18 mouse cellular contexts compared by ENCODE assay signal in the genomic region with DNA sequence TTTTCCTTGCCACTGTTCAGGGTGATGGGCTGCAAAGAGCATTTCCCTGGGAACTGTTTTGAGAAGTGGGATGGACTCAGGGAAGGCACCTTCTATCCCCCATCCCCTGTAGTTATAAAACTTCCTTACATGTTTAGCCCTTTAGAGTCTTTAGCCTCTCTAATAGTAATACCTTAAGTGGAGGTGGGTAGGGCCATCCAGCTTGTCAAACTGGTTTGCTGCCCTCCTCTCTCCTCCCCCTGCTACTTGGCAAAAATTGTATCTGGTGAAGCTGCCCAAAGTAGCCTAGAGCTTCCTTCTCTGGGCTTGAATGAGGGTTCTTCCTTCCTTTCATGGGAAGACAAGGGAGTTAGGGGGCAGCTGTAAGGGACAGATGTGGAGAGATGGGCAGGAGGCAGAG. TPM values are rescaled to one million over a fixed set of nuclear protein-coding genes. Genes with fewer than 3 reads are reported as not detected.
A peak's percentile ranks its signal among the peaks of the same experiment; 100 is the strongest.
DNase-seq lines count a peak whose midpoint lies in the region; ATAC-seq and TF ChIP-seq lines count a peak whose summit lies in the region.
"Had no signal": no experiment of that assay in that cellular context is flagged by ENCODE, and none has a peak within 500 bp of the region (broad histone marks: within the 10 kb centered on the region; RNA-seq: fewer than 3 reads in every experiment).

No protein-coding gene starts in this region.

- no peak for DNase-seq in heart, postnatal 0 days (ENCODE audit: low spot score)
- no peak for DNase-seq in heart, postnatal 25 days (ENCODE audit: low spot score)
- DNase-seq in embryonic facial prominence, embryonic 14.5 days (ENCODE audit: low spot score) = peak; percentile 42
- DNase-seq in kidney, adult 2 months = peak; percentile 47
- DNase-seq in forebrain, embryonic 14.5 days (ENCODE audit: low spot score) = no peak
- no peak for DNase-seq in left cerebral cortex, postnatal 25 days (ENCODE audit: low spot score in 2 of 2)
- DNase-seq in frontal cortex, postnatal 14 days (ENCODE audit: low spot score in 2 of 2) = no peak
- DNase-seq: adrenal gland, postnatal 36 days; cerebellum, adult 9-10 months; retina, postnatal 1 day; thymus, postnatal 14 days had no signal

- H3K4me1 ChIP-seq in heart, postnatal 0 days (ENCODE audit: control insufficient read depth, insufficient read depth) = peaks cover 26% of the 10 kb centered on the region
- H3K4me1 ChIP-seq in embryonic facial prominence, embryonic 14.5 days (ENCODE audit: control insufficient read depth, insufficient read depth, low read length) = no peaks in the 10 kb centered on the region
- H3K4me1 ChIP-seq in kidney, adult 2 months (ENCODE audit: control insufficient read depth, insufficient read depth, low read length) = peaks cover 9% of the 10 kb centered on the region
- H3K4me1 ChIP-seq in lung, embryonic 16.5 days (replicated peaks; ENCODE audit: control insufficient read depth, insufficient read depth, low read length) = peaks cover 17% of the 10 kb centered on the region
- H3K4me1 ChIP-seq in forebrain, embryonic 14.5 days (ENCODE audit: control insufficient read depth, insufficient read depth, low read length) = peaks cover 3% of the 10 kb centered on the region; the same call in 1 of the 2 replicates

- H3K27ac ChIP-seq in heart, postnatal 0 days (ENCODE audit: low read depth) = peak overlapping the region; percentile 75
- H3K27ac ChIP-seq in embryonic facial prominence, embryonic 14.5 days (replicated peaks; ENCODE audit: low read depth, low read length) = no peak overlapping the region; the same call in 1 of the 2 replicates
- no peak overlapping the region for H3K27ac ChIP-seq in kidney, adult 2 months (ENCODE audit: insufficient read depth, low read depth, low read length)
- H3K27ac ChIP-seq in lung, embryonic 16.5 days (ENCODE audit: low read length) = peak overlapping the region; percentile 75
- H3K27ac ChIP-seq in forebrain, embryonic 14.5 days (ENCODE audit: low read depth, low read length) = no peak overlapping the region
- H3K27ac ChIP-seq: forebrain, embryonic 15.5 days; hindbrain, postnatal 0 days; limb, embryonic 12.5 days; midbrain, embryonic 12.5 days had no signal

- no peaks in the 10 kb centered on the region for H3K9me3 ChIP-seq in heart, postnatal 0 days (replicated peaks; ENCODE audit: control insufficient read depth, low read length)
- H3K9me3 ChIP-seq in embryonic facial prominence, embryonic 14.5 days (ENCODE audit: control insufficient read depth, low read length) = no peaks in the 10 kb centered on the region
- no peaks in the 10 kb centered on the region for H3K9me3 ChIP-seq in lung, embryonic 16.5 days (ENCODE audit: control insufficient read depth, low read length)
- no peaks in the 10 kb centered on the region for H3K9me3 ChIP-seq in forebrain, embryonic 14.5 days (replicated peaks; ENCODE audit: control insufficient read depth, low read length)
- H3K9me3 ChIP-seq: forebrain, embryonic 15.5 days; limb, embryonic 12.5 days; midbrain, embryonic 12.5 days had no signal

- ATAC-seq in heart, postnatal 0 days (ENCODE audit: insufficient read depth, low read depth) = no peak
- ATAC-seq in embryonic facial prominence, embryonic 14.5 days (ENCODE audit: low read depth) = peak; percentile 44; the same call in 1 of the 2 replicates
- peak; percentile 51 for ATAC-seq in lung, embryonic 16.5 days (ENCODE audit: low read depth)
- ATAC-seq in forebrain, embryonic 14.5 days = no peak
- ATAC-seq: forebrain, embryonic 15.5 days; hindbrain, postnatal 0 days had no signal

- no peak for TF ChIP-seq POLR2A in kidney, adult 2 months (IDR thresholded peaks at IDR 0.05; ENCODE audit: low read depth, low read length)

- no peaks in the 10 kb centered on the region for H3K36me3 ChIP-seq in heart, postnatal 0 days (replicated peaks; ENCODE audit: control insufficient read depth, insufficient read depth, low read length)
- no peaks in the 10 kb centered on the region for H3K36me3 ChIP-seq in embryonic facial prominence, embryonic 14.5 days (ENCODE audit: control insufficient read depth, insufficient read depth, low read length)
- no peaks in the 10 kb centered on the region for H3K36me3 ChIP-seq in kidney, adult 2 months (ENCODE audit: control insufficient read depth, insufficient read depth, low read length)
- no peaks in the 10 kb centered on the region for H3K36me3 ChIP-seq in lung, embryonic 16.5 days (ENCODE audit: control insufficient read depth, insufficient read depth, low read length)
- H3K36me3 ChIP-seq in forebrain, embryonic 14.5 days (ENCODE audit: control insufficient read depth, insufficient read depth, low read length) = no peaks in the 10 kb centered on the region
- H3K36me3 ChIP-seq: forebrain, embryonic 15.5 days; limb, embryonic 12.5 days; midbrain, embryonic 12.5 days had no signal

- no peak for TF ChIP-seq CTCF in heart, postnatal 0 days (IDR thresholded peaks at IDR 0.05; ENCODE audit: low read depth)
- TF ChIP-seq CTCF in kidney, adult 2 months (conservative IDR thresholded peaks at IDR 0.05; ENCODE audit: insufficient read depth, insufficient read length, low read depth, low read length) = no peak

- H3K27me3 ChIP-seq in heart, postnatal 0 days (ENCODE audit: control insufficient read depth, insufficient read depth, low read length) = no peaks in the 10 kb centered on the region
- H3K27me3 ChIP-seq in embryonic facial prominence, embryonic 14.5 days (replicated peaks; ENCODE audit: control insufficient read depth, insufficient read depth, low read length) = peaks cover 18% of the 10 kb centered on the region
- H3K27me3 ChIP-seq in kidney, adult 2 months (replicated peaks; ENCODE audit: control insufficient read depth, insufficient read depth, low read length) = no peaks in the 10 kb centered on the region; the same call in 1 of the 2 replicates
- H3K27me3 ChIP-seq in lung, embryonic 16.5 days (ENCODE audit: control insufficient read depth, insufficient read depth, low read depth, low read length) = no peaks in the 10 kb centered on the region
- peaks cover 16% of the 10 kb centered on the region for H3K27me3 ChIP-seq in forebrain, embryonic 14.5 days (replicated peaks; ENCODE audit: control insufficient read depth, insufficient read depth, low read length)

- TF ChIP-seq EP300 in heart, postnatal 0 days (IDR thresholded peaks at IDR 0.05; ENCODE audit: low read depth) = no peak

- H3K4me3 ChIP-seq in heart, postnatal 0 days (ENCODE audit: low read depth, low read length) = no peak overlapping the region
- H3K4me3 ChIP-seq in embryonic facial prominence, embryonic 14.5 days (ENCODE audit: low read depth, low read length) = no peak overlapping the region
- H3K4me3 ChIP-seq in kidney, adult 2 months (ENCODE audit: insufficient read depth, low read depth, low read length) = no peak overlapping the region
- no peak overlapping the region for H3K4me3 ChIP-seq in lung, embryonic 16.5 days (ENCODE audit: low read length)
- no peak overlapping the region for H3K4me3 ChIP-seq in forebrain, embryonic 14.5 days (ENCODE audit: low read depth, low read length)
- H3K4me3 ChIP-seq: forebrain, embryonic 15.5 days; limb, embryonic 12.5 days; midbrain, embryonic 12.5 days; myocyte had no signal

- H3K9ac ChIP-seq in heart, postnatal 0 days (replicated peaks; ENCODE audit: low read depth, low read length) = 0 out of 2 replicates have a peak overlapping the region, but pooled peaks have one; percentile 28
- no peak overlapping the region for H3K9ac ChIP-seq in embryonic facial prominence, embryonic 14.5 days (ENCODE audit: low read depth, low read length)
- H3K9ac ChIP-seq in lung, embryonic 16.5 days (ENCODE audit: low read length) = 0 out of 2 replicates have a peak overlapping the region, but pooled peaks have one; percentile 35
- H3K9ac ChIP-seq in forebrain, embryonic 14.5 days (ENCODE audit: low read length) = no peak overlapping the region
- H3K9ac ChIP-seq: forebrain, embryonic 15.5 days; limb, embryonic 12.5 days; midbrain, embryonic 12.5 days had no signal

- H3K4me2 ChIP-seq in heart, postnatal 0 days (ENCODE audit: low read depth, low read length) = no peak overlapping the region
- H3K4me2 ChIP-seq in embryonic facial prominence, embryonic 14.5 days (ENCODE audit: low read depth, low read length) = no peak overlapping the region
- H3K4me2 ChIP-seq in lung, embryonic 16.5 days (ENCODE audit: low read depth, low read length) = no peak overlapping the region
- no peak overlapping the region for H3K4me2 ChIP-seq in forebrain, embryonic 14.5 days (ENCODE audit: low read length)
- H3K4me2 ChIP-seq: forebrain, embryonic 15.5 days; limb, embryonic 12.5 days; midbrain, embryonic 12.5 days had no signal

- intact Hi-C loops in heart, postnatal 25 days (cut with DNase I) = no loop called here
- intact Hi-C loops in left cerebral cortex, postnatal 25 days (cut with DNase I) = loop anchor here (2.0 kb wide), 1 partner anchor 654 kb away; no protein-coding TSS in a partner anchor

RNA-seq across cellular contexts. Expression of gene Edn1, which starts 2.5 kb away (rescaled TPM):
- 7.4 and 11.0 TPM in 2 replicates for total RNA-seq in heart, postnatal 0 days (2014; rRNA removed; ENCODE audit: low replicate concordance)
- 7.2 and 7.8 TPM in 2 replicates for polyA plus RNA-seq in heart, postnatal 0 days (2015; fragmentation: Nextera tagmentation; extraction: Ambion mirVana)
- 1 to 10 TPM; 4.3 to 4.6 TPM for total RNA-seq in heart, postnatal 25 days (2021)
- polyA plus RNA-seq in embryonic facial prominence, embryonic 14.5 days (2014; fragmentation: Nextera tagmentation; extraction: Ambion mirVana) = 2.4 and 2.9 TPM in 2 replicates
- polyA plus RNA-seq in kidney, adult 2 months (2012; rRNA removed) = 1.5 and 1.9 TPM in 2 replicates
- polyA plus RNA-seq in lung, embryonic 16.5 days (2015; fragmentation: Nextera tagmentation; extraction: Ambion mirVana) = 7.7 and 9.2 TPM in 2 replicates
- 0.98 and 1.1 TPM in 2 replicates for polyA plus RNA-seq in forebrain, embryonic 14.5 days (2014; fragmentation: Nextera tagmentation; extraction: Ambion mirVana)
- 1 to 10 TPM; 2.6 to 2.7 TPM for total RNA-seq in left cerebral cortex, postnatal 25 days (2021)
- total RNA-seq: neutrophil, adult 5-6 weeks had no signal

Comparison
In these comparisons a context has a peak if more than half of its experiments do, and no peak if none do; other contexts are left out.
1. ATAC-seq: peak in embryonic facial prominence, embryonic 14.5 days (single experiment) and lung, embryonic 16.5 days (single experiment); none in heart, postnatal 0 days (single experiment) and forebrain, embryonic 14.5 days (single experiment).
2. DNase-seq: peak in embryonic facial prominence, embryonic 14.5 days (single experiment) and kidney, adult 2 months (single experiment); none in heart, postnatal 0 days (single experiment), heart, postnatal 25 days (single experiment), forebrain, embryonic 14.5 days (single experiment), left cerebral cortex, postnatal 25 days (0 of 2) and frontal cortex, postnatal 14 days (0 of 2).
3. H3K27ac ChIP-seq: peak in heart, postnatal 0 days (single experiment) and lung, embryonic 16.5 days (single experiment); none in embryonic facial prominence, embryonic 14.5 days (single experiment), kidney, adult 2 months (single experiment) and forebrain, embryonic 14.5 days (single experiment).
4. H3K9ac ChIP-seq: peak in heart, postnatal 0 days (single experiment) and lung, embryonic 16.5 days (single experiment); none in embryonic facial prominence, embryonic 14.5 days (single experiment) and forebrain, embryonic 14.5 days (single experiment).